Mouse (Mus musculus): ENCODE measurements around the gene Cycs.

The Cycs gene

GRCm38 (mm10) chr6:50552881-50553518 is 13.3 kb downstream of the Cycs start:
- in situ Hi-C loops (cut with MboI; ENCODE audit: unreplicated experiment in 2 of 2): loop anchor here (25.0 kb wide), 3 partner anchors 1241 to 1491 kb away; partner anchors contain the start of genes Ccdc126 (in 1 of the 2), Malsu1 (in 1 of the 2) and Tra2a (in 1 of the 2)

GRCm38 (mm10) chr6:50549791-50550190 is 16.5 kb downstream of the Cycs start:
- in situ Hi-C loops (cut with MboI; ENCODE audit: unreplicated experiment in 2 of 2): loop anchor here (25.0 kb wide), 3 partner anchors 1237 to 1487 kb away; partner anchors contain the start of genes Malsu1 (in 2 of the 2), Ccdc126 (in 1 of the 2) and Tra2a (in 1 of the 2)

- in situ Hi-C loops (cut with MboI; ENCODE audit: unreplicated experiment in 2 of 2): loop anchor here in 1 of 2 experiments (25.0 kb wide), 1 partner anchor 1487 kb away; the partner anchor contains the start of gene Malsu1
These were observed 17.3 kb downstream of the Cycs start for GRCm38 (mm10) chr6:50549051-50549450.

GRCm38 (mm10) chr6:50545412-50546043 is 20.8 kb downstream of the Cycs start:
- in situ Hi-C loops (cut with MboI; ENCODE audit: unreplicated experiment in 2 of 2): loop anchor here in 1 of 2 experiments (25.0 kb wide), 1 partner anchor 1483 kb away; the partner anchor contains the start of gene Malsu1

DNA sequence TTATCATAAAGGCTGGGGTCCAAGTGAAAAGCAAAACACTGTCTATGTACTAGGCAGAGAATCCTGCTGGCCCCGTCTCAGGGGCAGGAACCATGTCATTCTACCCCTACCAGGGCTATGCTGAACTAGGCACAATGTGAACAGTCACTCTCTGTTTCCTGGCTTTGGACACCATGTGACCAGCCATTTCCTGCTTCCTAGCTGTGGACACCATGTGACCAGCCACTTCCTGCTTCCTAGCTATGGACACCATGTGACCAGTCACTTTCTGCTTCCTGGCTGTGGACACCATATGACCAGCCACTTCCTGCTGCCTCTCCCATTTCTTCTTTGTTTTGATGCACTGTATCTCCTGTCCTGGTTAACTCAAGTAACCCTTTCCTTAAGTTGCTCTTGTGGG is 23.8 kb downstream of the Cycs start:
- in situ Hi-C loops (cut with MboI; ENCODE audit: unreplicated experiment in 2 of 2): loop anchor here in 1 of 2 experiments (25.0 kb wide), 1 partner anchor 1480 kb away; the partner anchor contains the start of gene Malsu1

DNA sequence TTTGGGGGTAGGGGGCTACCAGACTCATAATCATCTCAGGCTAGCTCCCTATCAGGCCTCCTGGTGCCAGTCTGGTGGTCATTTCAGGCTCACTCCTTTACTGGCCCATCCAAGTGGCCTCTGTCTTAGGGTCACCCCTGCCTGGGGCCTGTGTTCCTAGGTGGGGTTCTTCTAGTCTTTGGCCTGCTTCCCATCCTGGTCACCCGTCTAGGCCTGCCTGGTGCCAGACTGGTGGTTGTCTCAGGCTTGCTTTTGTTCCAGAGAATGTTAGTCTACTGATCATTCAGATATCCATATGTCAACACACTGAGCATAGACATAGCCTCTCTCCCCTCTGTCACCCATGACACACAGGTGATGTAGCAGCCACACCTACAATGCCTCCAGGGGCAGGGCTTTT is 26.7 kb downstream of the Cycs start:
- in situ Hi-C loops (cut with MboI; ENCODE audit: unreplicated experiment in 2 of 2): loop anchor here (5.0 to 25.0 kb wide), 4 partner anchors 232 to 1477 kb away; partner anchors contain the start of gene Malsu1 (in 1 of the 2)

GRCm38 (mm10) chr6:50536461-50536892 is 29.9 kb downstream of the Cycs start:
- in situ Hi-C loops (cut with MboI; ENCODE audit: unreplicated experiment in 2 of 2): loop anchor here (5.0 to 25.0 kb wide), 4 partner anchors 229 to 1474 kb away; partner anchors contain the start of gene Malsu1 (in 1 of the 2)

DNA sequence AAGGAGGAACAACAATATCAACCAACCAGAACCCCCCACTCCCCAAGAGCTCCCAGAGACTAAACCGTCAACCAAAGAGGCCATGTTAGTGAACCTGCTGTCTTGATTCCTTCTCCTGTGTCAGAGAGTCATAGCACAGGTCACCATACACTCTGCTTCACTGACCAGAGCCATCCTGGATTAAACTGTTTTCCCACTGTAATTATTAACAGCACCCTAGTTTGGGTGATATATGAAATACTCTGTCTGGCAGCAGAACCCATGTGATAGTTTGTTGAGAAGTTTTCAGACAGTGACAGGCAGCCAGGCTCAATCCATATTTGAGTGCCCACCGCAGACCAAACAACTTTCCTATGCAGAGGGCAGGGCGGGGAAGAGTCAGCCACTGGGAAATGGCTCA is 31.0 kb downstream of the Cycs start:
- in situ Hi-C loops (cut with MboI; ENCODE audit: unreplicated experiment in 2 of 2): loop anchor here (5.0 to 25.0 kb wide), 4 partner anchors 228 to 1473 kb away; partner anchors contain the start of gene Malsu1 (in 1 of the 2)

DNA sequence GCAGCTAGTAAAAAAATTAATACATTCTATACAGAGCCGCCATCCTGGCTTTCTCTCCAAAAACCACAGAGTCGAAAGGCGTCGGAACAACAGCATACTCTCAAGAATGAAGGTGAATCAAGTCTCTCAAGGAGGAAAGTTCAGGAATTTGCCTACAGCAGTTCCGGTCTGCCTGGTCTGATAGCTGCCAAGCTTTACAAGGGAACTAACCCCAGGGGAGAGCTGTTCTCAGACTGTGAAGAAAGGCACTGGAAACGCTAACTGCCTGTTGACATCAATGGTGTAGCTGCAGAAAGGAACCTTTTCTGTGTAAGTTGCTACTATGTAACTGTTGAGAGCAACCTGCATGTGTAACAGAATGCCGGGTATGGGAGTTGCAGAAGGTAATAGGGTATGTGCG is 34.4 kb downstream of the Cycs start:
- in situ Hi-C loops (cut with MboI; ENCODE audit: unreplicated experiment in 2 of 2): loop anchor here in 1 of 2 experiments (25.0 kb wide), 1 partner anchor 1470 kb away; the partner anchor contains the start of gene Malsu1

- in situ Hi-C loops (cut with MboI; ENCODE audit: unreplicated experiment in 2 of 2): loop anchor here in 1 of 2 experiments (25.0 kb wide), 1 partner anchor 1469 kb away; the partner anchor contains the start of gene Malsu1
These were observed 35.3 kb downstream of the Cycs start for GRCm38 (mm10) chr6:50531003-50531402.

DNA sequence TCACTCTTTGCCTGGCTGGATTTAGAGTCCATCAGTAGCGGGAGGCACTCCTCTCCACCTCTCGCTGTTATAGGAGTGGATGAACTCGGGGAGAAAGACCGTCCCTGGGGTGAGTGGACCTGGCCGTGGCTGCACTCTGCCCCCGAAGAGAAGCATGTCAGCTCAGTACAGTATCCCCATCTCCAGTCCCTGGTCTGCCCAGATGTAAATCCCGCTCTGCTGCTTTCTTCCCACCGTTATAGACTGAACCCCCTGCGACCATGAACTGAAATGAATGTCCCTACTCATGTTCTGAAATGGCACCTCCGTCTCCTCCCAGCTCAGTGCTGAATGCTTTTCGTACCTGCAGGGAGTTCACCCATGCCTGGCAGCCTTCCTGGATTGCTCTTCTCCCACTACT is 37.1 kb downstream of the Cycs start:
- in situ Hi-C loops (cut with MboI; ENCODE audit: unreplicated experiment in 2 of 2): loop anchor here in 1 of 2 experiments (25.0 kb wide), 1 partner anchor 1467 kb away; the partner anchor contains the start of gene Malsu1

DNA sequence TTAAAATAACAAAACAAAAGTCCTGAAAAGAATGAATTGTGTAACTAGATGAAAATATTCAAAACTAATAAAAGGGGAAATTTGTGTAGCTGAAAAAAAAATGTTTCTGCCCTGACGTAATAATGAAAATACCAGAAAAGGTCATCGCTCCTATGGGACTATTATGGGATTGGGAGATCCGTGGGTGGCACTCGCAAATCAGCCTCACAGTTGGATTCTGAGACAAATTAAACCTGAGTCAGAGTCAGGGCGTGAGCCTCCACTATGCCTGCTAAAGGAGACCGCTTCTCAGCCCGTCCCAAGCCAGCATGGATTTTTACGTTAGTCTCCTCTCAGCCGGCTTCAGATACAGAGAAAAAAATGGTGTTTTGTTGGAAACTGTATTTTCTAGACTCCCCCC is 38.9 kb downstream of the Cycs start:
- in situ Hi-C loops (cut with MboI; ENCODE audit: unreplicated experiment in 2 of 2): loop anchor here in 1 of 2 experiments (25.0 kb wide), 1 partner anchor 1465 kb away; the partner anchor contains the start of gene Malsu1

GRCm38 (mm10) chr6:50526597-50527024 is 39.7 kb downstream of the Cycs start:
- in situ Hi-C loops (cut with MboI; ENCODE audit: unreplicated experiment in 2 of 2): loop anchor here in 1 of 2 experiments (25.0 kb wide), 1 partner anchor 1464 kb away; the partner anchor contains the start of gene Malsu1

DNA sequence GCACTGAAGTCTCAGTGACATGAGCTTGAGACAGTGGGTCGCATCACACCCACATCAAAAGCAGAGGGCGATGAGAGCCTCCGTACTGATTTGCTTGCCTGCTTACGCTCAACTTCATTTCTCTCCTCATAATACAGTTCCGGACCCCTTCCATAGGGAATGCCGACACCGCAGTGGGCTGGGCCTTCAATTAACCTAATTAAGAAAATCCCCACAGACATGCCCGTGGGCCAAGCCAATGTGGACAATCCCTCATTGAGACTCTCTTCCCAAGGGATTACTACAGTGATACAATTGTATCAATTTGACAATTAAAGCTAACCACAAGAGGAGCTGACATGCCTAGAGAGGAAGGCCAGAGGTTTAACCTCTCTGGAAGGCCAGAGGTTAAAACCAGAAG is 40.5 kb downstream of the Cycs start:
- in situ Hi-C loops (cut with MboI; ENCODE audit: unreplicated experiment in 2 of 2): loop anchor here in 1 of 2 experiments (25.0 kb wide), 1 partner anchor 1464 kb away; the partner anchor contains the start of gene Malsu1

DNA sequence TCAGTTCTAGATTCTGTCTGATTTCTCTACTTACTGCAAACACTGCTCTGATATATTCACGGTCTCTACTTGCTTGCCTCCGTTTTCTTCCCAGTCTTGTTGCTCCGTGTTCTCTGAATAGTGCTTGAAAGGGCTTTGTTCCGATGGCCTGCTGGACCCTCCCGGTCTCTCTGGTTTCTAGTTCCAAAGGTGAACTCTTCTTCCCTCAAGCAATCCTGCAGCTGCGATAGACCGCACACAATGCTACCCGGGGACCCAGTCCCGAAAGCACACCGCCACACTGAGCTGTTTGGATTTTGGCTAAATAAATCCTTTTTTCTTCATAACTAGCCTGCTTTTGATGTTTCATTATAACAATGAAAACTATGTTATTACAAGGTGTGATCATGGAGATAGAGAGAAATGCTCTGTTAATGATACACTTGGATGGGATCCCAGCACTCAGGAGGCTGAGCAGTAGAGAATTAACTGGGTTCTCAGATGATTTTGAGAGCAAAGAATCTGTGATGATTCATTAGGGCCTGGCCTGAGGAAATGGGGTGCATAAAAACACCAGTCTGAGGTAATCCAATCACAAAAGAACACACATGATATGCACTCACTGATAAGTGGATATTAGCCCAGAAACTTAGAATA is 42.0 kb downstream of the Cycs start:
- in situ Hi-C loops (cut with MboI; ENCODE audit: unreplicated experiment in 2 of 2): loop anchor here in 1 of 2 experiments (5.0 kb wide), 1 partner anchor 1012 kb away; no protein-coding TSS in a partner anchor

GRCm38 (mm10) chr6:50522772-50523171 is 43.6 kb downstream of the Cycs start:
- in situ Hi-C loops (cut with MboI; ENCODE audit: unreplicated experiment in 2 of 2): loop anchor here in 1 of 2 experiments (5.0 kb wide), 1 partner anchor 1010 kb away; no protein-coding TSS in a partner anchor

DNA sequence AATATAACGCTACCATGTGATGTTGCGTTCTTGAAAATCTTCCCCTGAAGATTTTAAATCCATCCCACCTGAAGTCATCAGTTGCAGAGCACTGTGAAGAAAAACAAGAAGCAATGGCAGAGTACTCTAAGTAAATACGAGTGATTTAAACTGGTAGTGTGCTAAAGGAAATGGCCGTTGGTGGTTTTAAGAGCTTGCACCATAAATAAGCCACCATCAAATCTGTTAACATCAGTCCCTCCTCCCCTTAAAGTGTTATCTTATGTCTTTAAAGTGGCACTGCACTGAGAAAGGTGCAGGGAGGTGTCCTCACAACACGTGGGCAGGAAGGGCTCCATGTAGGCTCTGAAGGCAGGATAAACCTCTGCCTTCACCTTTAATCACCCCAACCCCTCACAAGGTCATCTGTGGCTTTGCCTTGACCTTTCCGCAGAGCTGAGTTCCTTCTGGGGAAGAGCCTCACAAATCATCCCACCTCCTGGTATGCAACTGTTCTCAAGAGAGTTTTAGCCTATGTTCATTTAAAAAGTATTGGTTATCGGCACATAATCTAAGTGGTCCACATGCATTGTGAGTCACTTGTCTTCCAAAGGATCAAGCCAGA is 44.7 kb downstream of the Cycs start:
- in situ Hi-C loops (cut with MboI; ENCODE audit: unreplicated experiment in 2 of 2): loop anchor here in 1 of 2 experiments (5.0 kb wide), 1 partner anchor 1009 kb away; no protein-coding TSS in a partner anchor

GRCm38 (mm10) chr6:50520139-50520538 is 46.2 kb downstream of the Cycs start:
- in situ Hi-C loops (cut with MboI; ENCODE audit: unreplicated experiment in 2 of 2): loop anchor here in 1 of 2 experiments (5.0 kb wide), 1 partner anchor 1008 kb away; no protein-coding TSS in a partner anchor

GRCm38 (mm10) chr6:50518371-50518770 is 48.0 kb downstream of the Cycs start:
- in situ Hi-C loops (cut with MboI; ENCODE audit: unreplicated experiment in 2 of 2): loop anchor here in 1 of 2 experiments (5.0 kb wide), 1 partner anchor 1001 kb away; no protein-coding TSS in a partner anchor
